In genomic region chr5:35652319-35652718, GRCm38 (mm10) we compare ENCODE assay signal across 19 mouse cellular contexts. TPM values are rescaled to one million over a fixed set of nuclear protein-coding genes. Genes with fewer than 3 reads are reported as not detected.
"Had no signal": no experiment of that assay in that cellular context is flagged by ENCODE, and none has a peak within 500 bp of the region (broad histone marks: within the 10 kb centered on the region; RNA-seq: fewer than 3 reads in every experiment).

No protein-coding gene starts in this region.

- H3K27me3 ChIP-seq: midbrain, embryonic 12.5 days; neural tube, embryonic 13.5 days; neural tube, embryonic 15.5 days had no signal

- H3K9me3 ChIP-seq: midbrain, embryonic 10.5 days; midbrain, embryonic 12.5 days; neural tube, embryonic 13.5 days; neural tube, embryonic 15.5 days had no signal

- H3K4me3 ChIP-seq: midbrain, embryonic 10.5 days; midbrain, embryonic 12.5 days; myocyte; neural tube, embryonic 13.5 days; neural tube, embryonic 15.5 days had no signal

- H3K4me2 ChIP-seq: lung, embryonic 14.5 days; midbrain, embryonic 12.5 days; neural tube, embryonic 13.5 days; neural tube, embryonic 15.5 days had no signal

- H3K4me1 ChIP-seq: midbrain, embryonic 10.5 days; midbrain, embryonic 12.5 days; neural tube, embryonic 13.5 days; neural tube, embryonic 15.5 days had no signal

- ATAC-seq: midbrain, embryonic 16.5 days had no signal

- H3K36me3 ChIP-seq: midbrain, embryonic 10.5 days; midbrain, embryonic 12.5 days; neural tube, embryonic 13.5 days; neural tube, embryonic 15.5 days had no signal

- H3K9ac ChIP-seq: lung, embryonic 14.5 days; midbrain, embryonic 12.5 days; neural tube, embryonic 13.5 days; neural tube, embryonic 15.5 days had no signal

- DNase-seq: lung, adult 18-20 months; lung, embryonic 14.5 days; lung, postnatal 10 days; midbrain, embryonic 14.5 days; retina, postnatal 1 day; right cerebral cortex, adult 18-20 months; right cerebral cortex, postnatal 25 days; right cerebral cortex, postnatal 4 days; spleen, adult 18-20 months; thymus, adult 18-20 months; thymus, postnatal 14 days; thymus, postnatal 36 days had no signal

- H3K27ac ChIP-seq: midbrain, embryonic 10.5 days; midbrain, embryonic 12.5 days; neural tube, embryonic 13.5 days; neural tube, embryonic 15.5 days had no signal

RNA-seq across cellular contexts. Expression of gene Htra3, which starts 27.3 kb away (rescaled TPM):
- total RNA-seq: megakaryocyte-erythroid progenitor cell, adult 5-6 weeks had no signal
